Mouse (Mus musculus) intestine, embryonic 15.5 days (tissue): Measurements from ENCODE around the gene Cldn34c4. TPM values are rescaled to one million over a fixed set of nuclear protein-coding genes. Genes with fewer than 3 reads are reported as not detected.

Source experiments
- ATAC-seq: fragments of 200-750 bp; cut with Nextera tagmentation; 2 replicates; pipeline ENCODE4 v1.8.0; 2017; ENCODE audit warnings: moderate TSS enrichment, moderate library complexity
- H3K27ac ChIP-seq: fragments of 300-500 bp; sonication (generic); 2 replicates; pipeline ENCODE4 v1.5.1; 2015; ENCODE audit warnings: mild to moderate bottlenecking, inconsistent platforms
- H3K27me3 ChIP-seq: fragments of 300-500 bp; sonication (generic); replicated peaks from 2 replicates; pipeline ENCODE4 v1.6.1; 2015; ENCODE audit warnings: inconsistent platforms
- H3K36me3 ChIP-seq: fragments of 300-500 bp; sonication (generic); 2 replicates; pipeline ENCODE4 v1.6.1; 2015; ENCODE audit warnings: inconsistent platforms
- H3K4me1 ChIP-seq: fragments of 300-500 bp; sonication (generic); replicated peaks from 2 replicates; pipeline ENCODE4 v1.6.1; 2015; ENCODE audit warnings: inconsistent platforms
- H3K4me2 ChIP-seq: fragments of 300-500 bp; sonication (generic); replicated peaks from 2 replicates; pipeline ENCODE4 v1.6.1; 2015; ENCODE audit warnings: mild to moderate bottlenecking, inconsistent platforms
- H3K4me3 ChIP-seq: fragments of 300-500 bp; sonication (generic); replicated peaks from 2 replicates; pipeline ENCODE4 v1.5.1; 2015; ENCODE audit warnings: inconsistent platforms
- H3K9ac ChIP-seq: fragments of 300-500 bp; sonication (generic); 2 replicates; pipeline ENCODE4 v1.6.1; 2015; ENCODE audit warnings: inconsistent platforms
- H3K9me3 ChIP-seq: fragments of 300-500 bp; sonication (generic); 2 replicates; pipeline ENCODE4 v1.6.1; 2016; ENCODE audit warnings: inconsistent platforms
- WGBS: fragments of 180-500 bp; shearing (Covaris S2); methylation state at CpG from one replicate; pipeline ENCODE4 v1.1.7; 2015; 5-methylcytosine and 5-hydroxymethylcytosine counted together
- polyA plus RNA-seq: library from polyadenylated mRNA; unstranded; fragments of >200 nt; fragmentation: Nextera tagmentation; extraction: Ambion mirVana; gene quantifications from 2 replicates; pipeline ENCODE4 v1.2.1, GENCODE M21; 2015

The Cldn34c4 gene
- polyA plus RNA-seq = not detected in 2 replicates

GRCm38 (mm10) chrX:127736454-127736853 lies at the start of gene Cldn34c4:
TSS of gene Cldn34c4 (minus strand) at chrX:127736554.
- H3K36me3 ChIP-seq = no peaks in the 10 kb centered on the region
- 53% methylated on average over 2 of the region's 2 CpGs for WGBS

GRCm38 (mm10) chrX:127747062-127747461 lies 10.7 kb upstream of the Cldn34c4 start:
- no peaks in the 10 kb centered on the region for H3K36me3 ChIP-seq
- no peak overlapping the region for H3K27ac ChIP-seq
- no peak for ATAC-seq
- H3K4me1 ChIP-seq = no peaks in the 10 kb centered on the region
- H3K4me2 ChIP-seq = no peak overlapping the region
- no peak overlapping the region for H3K4me3 ChIP-seq
- no peaks in the 10 kb centered on the region for H3K9me3 ChIP-seq
- 81% methylated on average over 4 of the region's 4 CpGs for WGBS
- H3K9ac ChIP-seq = no peak overlapping the region
- no peaks in the 10 kb centered on the region for H3K27me3 ChIP-seq

More at GRCm38 (mm10) chrX:127736454-127736853, at the start of gene Cldn34c4:
- Histone ChIP-seq H3K9ac (no peak within 1 kb of the TSS), H3K4me3 (no peak within 1 kb of the TSS), H3K27me3 (no peaks in the 10 kb centered on the region), H3K27ac (no peak within 1 kb of the TSS), H3K4me1 (no peaks in the 10 kb centered on the region), H3K9me3 (no peaks in the 10 kb centered on the region), H3K4me2 (no peak within 1 kb of the TSS)
- no peak for ATAC-seq
